Mouse (Mus musculus) adrenal gland, adult (tissue): Measurements from ENCODE around the gene Ddx52.

ENCODE experiments used
- DNase-seq, 2 experiments: peaks; one replicate each; pipeline ENCODE4 v3.0.0; 2022 to 2023; ENCODE audit warnings: low spot score in 1 of 2; ENCODE audit not compliant: inconsistent age in 2 of 2

The Ddx52 gene

DNA sequence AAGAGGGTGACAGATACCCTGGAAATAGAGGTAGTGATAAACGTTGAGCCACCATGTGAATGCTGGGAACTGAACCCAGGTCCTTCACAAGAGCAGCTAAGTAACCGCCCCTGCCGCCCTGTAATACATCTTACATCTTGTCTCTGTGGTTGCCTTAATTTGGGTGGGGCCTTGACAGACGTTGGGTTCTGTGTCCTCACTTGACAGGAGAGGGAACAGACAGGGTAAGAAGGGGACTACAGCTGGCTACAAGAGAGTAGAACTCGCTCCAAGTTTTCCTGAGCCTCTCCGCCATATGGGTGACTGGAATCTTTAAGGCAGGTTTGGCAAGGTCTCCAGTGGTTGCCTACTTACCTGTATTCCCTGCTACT lies 26.3 kb downstream of the Ddx52 start:
- no peak for DNase-seq

DNA sequence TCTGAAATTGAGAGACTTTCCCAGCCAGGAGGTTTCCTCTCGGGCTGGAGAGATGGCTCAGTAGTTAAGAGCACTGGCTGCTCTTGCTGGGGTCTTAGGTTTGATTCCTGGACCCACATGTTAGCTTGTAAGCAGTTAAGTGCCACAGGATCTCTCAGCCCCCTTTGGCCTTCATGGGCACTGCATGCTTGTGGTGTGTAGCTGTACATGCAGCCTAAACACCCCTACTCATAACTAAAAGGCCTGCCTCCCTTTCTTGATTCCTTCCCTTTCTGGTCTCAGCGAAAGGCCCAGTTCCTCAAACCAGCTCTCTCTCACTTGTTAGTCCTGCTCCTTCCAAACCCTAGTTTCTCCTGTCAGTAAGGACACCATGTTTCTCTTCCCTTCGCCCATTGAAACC lies 27.2 kb downstream of the Ddx52 start:
- DNase-seq: no peak

DNA sequence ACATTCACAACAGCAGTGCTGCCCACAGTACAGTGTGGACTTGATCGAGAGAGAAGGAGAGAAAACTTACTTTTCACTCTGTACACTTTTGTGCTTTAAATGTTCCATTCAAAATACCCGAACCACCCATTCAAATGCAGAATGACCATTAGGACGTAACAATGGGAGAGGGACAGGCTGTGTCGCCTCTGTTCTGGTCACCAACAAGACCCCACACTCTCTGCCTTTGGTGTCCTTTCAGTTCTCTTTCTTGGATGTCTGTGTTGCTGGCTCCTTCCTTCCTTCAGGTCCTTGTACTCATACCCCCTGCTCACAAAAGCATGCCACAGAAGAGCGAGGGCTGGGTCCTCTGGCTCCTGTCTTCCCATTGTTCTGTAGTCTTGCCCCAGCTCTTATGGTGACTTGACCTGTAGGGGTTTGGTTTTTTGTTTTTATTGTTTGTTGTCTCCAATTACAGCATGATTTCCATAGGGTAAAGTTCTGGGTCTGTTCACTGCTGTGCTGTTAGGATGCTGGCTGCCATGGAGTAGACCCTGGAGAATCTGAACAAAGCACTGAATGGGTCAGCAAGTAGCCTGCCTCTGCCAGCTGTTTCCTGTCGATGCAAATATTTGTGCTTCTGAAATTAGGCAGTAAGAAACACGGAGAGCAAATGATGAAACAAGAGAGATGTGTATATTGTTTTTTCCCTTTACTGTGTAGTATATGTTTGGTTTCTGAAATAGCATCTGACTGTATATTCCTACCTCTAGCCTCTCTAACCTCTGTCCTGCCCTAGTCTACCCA lies 32.9 kb downstream of the Ddx52 start:
- DNase-seq: no peak

GRCm38 (mm10) chr11:83975488-83975887 lies 33.6 kb downstream of the Ddx52 start:
- DNase-seq: no peak

GRCm38 (mm10) chr11:83976236-83976977 lies 34.5 kb downstream of the Ddx52 start:
- no peak for DNase-seq

- no peak for DNase-seq
Observed at GRCm38 (mm10) chr11:83977810-83978209, 35.9 kb downstream of the Ddx52 start.

- peak; percentile 21 to 54 for DNase-seq
Observed at GRCm38 (mm10) chr11:83979992-83980391, 38.1 kb downstream of the Ddx52 start.

GRCm38 (mm10) chr11:83981338-83981737 lies 39.5 kb downstream of the Ddx52 start:
- no peak for DNase-seq

DNA sequence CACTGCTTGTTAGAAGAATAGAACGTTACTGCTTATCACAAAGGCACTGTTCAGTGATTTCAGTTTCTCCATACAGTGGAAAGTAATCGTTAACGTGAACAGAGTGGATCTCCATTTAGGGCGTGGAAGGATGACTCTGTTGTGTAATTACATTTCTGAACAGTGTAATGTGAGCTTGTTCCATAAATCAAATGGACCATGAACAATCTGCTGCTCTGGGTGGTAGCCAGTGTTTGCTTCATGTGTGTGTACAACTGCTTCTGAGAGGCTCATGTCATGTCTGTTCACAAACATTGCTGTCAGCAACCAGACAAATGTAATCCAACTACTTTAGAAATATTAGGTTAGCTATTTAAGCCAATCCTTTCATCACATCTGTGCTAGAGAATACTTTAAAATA lies 49.8 kb downstream of the Ddx52 start:
- no peak for DNase-seq

DNA sequence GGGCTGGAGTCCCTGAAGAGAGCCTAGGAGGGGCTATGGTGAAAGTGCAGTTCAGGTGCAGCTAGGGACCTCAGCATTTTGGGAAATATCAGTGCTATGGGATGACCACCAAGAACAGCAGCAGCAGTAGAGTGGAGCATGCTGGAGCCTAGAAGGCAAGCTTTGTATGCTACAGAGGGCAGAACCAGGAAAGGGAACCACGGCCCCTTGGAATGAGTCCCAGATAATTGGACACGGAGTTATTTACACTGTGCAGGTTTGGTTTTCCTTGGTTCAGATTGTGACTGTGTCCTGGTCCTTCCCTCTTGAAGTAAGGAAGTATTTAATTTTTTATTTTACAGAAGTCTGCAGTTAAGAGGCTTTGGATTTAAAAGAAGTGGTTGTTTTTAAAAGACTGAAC lies 51.6 kb downstream of the Ddx52 start:
- no peak for DNase-seq

DNA sequence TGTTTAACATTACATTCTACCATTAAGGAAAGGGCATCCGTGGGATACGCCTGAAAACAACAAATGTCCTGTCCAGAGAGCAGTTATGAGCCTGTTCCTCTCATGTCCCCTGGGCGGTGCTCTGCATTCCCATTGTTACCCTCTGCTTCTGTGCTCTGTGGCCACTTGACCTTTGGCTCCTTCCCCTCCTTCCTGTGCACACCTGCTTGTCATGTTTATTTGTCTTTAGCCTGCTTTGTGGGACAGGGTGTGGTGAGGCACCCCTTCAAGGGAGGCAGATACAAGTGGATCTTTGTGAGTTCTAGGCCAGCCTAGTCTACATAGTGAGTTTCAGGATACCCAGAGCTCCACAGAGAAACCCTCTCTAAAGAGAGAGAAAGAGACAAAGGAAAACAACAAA lies 52.6 kb downstream of the Ddx52 start:
- no peak for DNase-seq

- DNase-seq: no peak
Observed at GRCm38 (mm10) chr11:83995535-83995950, 53.7 kb downstream of the Ddx52 start.

- DNase-seq: no peak
Observed at GRCm38 (mm10) chr11:83997171-83997868, 55.5 kb downstream of the Ddx52 start.

DNA sequence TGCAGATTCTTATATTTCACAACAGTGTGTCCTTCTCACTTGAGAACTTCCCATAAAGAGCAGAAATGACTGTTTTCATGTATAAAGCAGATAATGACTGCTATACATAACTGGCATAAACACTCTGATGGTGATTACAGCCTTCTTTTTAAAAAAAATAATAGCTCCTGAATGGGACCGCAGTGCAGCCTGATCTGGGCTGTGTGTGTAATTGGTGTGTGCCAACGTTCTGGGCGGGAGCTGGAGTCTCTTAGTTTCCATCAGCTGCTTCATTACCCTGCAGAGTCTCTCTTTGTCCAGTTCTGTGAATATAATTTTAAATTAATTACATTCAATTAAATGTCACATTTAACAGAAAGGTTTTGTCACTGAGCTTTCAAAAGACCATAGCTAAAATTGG lies 57.1 kb downstream of the Ddx52 start:
- DNase-seq: no peak

- DNase-seq: no peak
Observed at GRCm38 (mm10) chr11:83999411-83999915, 57.6 kb downstream of the Ddx52 start.

GRCm38 (mm10) chr11:84001257-84001656 lies 59.4 kb downstream of the Ddx52 start:
- DNase-seq: no peak

DNA sequence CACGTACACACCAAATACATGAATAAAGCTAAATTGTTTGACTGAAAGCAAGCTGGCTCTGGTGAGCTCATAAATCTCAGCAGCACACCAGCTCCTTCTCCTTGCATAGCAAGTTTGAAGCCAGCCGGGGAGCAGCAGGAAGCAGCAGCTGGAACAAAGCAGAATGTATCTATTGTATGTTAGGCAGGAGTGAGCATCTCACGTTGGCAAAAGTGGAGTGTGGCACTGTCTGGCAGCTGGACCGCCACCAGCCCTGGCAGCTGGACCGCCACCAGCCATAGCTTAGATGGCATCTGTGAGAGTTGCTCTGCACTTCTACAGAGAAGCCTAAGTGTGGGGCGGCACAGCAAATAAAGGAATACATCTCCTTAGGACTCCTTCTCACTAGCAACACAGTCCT lies 62.1 kb downstream of the Ddx52 start:
- no peak for DNase-seq

- DNase-seq: no peak
Observed at GRCm38 (mm10) chr11:84009001-84009400, 67.1 kb downstream of the Ddx52 start.

- no peak for DNase-seq
Observed at GRCm38 (mm10) chr11:84010411-84010810, 68.5 kb downstream of the Ddx52 start.

- DNase-seq: no peak
Observed at GRCm38 (mm10) chr11:84011050-84011449, 69.2 kb downstream of the Ddx52 start.

- DNase-seq: no peak
Observed at GRCm38 (mm10) chr11:84011576-84011975, 69.7 kb downstream of the Ddx52 start.
